Mouse (Mus musculus): ENCODE measurements around the gene Rpl9. TPM values are rescaled to one million over a fixed set of nuclear protein-coding genes. Genes with fewer than 3 reads are reported as not detected.

The Rpl9 gene
- polyA plus RNA-seq, 1 experiment, result 361 TPM

DNA sequence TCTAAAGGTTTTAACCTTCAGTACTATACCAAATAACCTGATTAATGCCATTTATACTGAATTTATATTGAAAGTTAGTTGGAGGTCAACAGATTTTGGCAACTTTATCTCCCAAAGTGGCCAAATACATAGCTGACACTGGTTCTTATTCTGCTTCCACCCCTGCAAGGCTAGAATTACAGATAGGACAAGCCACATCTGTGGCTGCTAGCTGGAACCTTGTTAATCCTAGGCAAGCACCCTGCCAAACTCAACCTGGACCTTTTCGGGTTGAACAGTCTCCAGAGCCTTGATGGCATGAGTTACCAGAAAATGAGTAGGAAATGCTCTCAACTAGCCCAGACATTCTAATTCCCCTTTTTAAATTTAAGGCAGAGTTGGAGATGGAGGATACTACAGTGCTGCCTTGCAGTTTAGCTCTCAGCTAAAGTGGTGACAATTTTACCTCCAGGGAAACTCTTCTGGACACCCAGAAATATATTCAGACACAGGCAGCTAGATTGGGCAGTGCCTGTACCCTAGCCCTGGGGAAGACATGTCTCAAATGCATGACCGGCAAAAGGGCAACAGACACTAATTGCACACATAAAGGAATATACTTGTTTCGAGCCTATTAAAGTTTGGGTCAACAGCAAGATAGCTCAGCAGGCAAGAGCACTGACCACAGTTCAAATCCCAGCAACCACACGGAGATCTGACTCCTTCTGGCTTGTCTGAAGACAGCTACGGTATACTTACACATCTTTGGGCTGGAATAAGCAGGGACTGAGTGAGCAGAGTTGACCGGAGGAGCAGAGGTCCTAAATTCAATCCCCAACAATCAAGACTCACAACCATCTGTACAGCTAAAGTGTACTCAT is 4.0 kb downstream of the Rpl9 start:
- DNase-seq (ENCODE audit: low read depth, low spot score), result no peak
- 63% methylated on average over 6 of the region's 6 CpGs for WGBS

GRCm38 (mm10) chr5:65385704-65386103 is 5.5 kb downstream of the Rpl9 start:
- no peak for DNase-seq (ENCODE audit: low read depth, low spot score)
- WGBS, result 83% methylated on average over 2 of the region's 2 CpGs

- 86% methylated on average over 7 of the region's 7 CpGs for WGBS
These were observed 16.5 kb downstream of the Rpl9 start for GRCm38 (mm10) chr5:65374746-65375145.

DNA sequence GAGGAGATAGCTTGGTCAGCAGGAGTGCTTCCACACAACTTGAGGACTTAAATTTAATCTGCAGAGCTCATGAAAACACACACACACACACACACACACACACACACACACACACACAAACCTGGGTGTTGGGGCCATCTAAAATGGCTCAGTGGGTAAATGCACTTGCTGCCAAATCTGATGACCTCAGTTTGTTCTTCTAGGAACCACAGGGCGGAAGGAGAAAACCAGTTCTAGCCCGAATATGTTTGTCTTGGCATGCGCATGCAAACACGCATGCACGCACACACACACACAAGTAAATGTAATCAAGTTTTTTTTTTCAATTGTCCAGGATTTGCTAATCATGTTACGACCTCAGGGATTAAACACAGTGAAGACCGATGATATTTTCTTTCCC is 19.7 kb downstream of the Rpl9 start:
- 63% methylated on average over 7 of the region's 7 CpGs for WGBS
- no peak for DNase-seq (ENCODE audit: low read depth, low spot score)

More at GRCm38 (mm10) chr5:65374746-65375145, 16.5 kb downstream of the Rpl9 start:
- no peak for DNase-seq (ENCODE audit: low read depth, low spot score)

GRCm38 (mm10) chr5:65367837-65368236 is 23.4 kb downstream of the Rpl9 start:
- WGBS, result 55% methylated on average over 11 of the region's 11 CpGs
- DNase-seq (ENCODE audit: low read depth, low spot score), result no peak

DNA sequence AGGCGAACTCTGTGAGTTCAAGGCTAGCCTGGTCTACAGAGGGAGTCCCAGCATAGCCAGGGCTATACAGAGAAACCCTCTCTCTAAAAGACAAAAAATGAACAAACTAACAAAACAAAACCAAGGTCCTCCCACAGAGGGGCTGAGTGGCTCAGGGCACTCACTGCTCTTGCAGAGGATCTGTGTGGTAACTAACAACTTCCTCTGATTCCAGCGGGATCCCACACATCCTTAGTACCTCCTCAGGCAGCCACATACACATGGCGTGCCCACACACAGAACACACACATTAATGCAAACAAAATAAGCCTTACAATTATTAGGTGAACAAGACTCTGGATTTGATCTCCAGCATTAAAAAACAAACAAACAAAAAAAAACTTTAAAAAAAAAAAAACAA is 33.5 kb downstream of the Rpl9 start:
- WGBS, result 81% methylated on average over 3 of the region's 3 CpGs
- DNase-seq (ENCODE audit: low read depth, low spot score), result no peak

DNA sequence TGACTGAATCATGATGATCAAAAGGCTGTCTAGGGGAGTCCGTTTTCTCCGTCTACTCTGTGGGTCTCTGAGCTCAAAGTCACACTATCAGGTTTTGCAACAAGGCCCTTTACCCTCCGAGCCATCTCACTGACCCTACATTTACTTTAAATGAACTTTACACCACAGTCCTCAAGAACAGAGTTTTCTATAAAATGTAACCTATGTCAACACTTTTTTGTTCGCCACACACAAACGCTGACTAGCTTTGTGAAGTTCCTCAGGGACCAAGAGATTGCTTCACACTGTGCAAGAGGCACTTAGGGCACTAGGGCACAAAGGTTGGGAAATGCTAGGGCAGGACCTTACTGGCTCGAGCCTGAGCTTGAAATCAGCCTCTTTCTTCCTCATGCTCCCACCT is 34.4 kb downstream of the Rpl9 start:
- 56% methylated on average over 6 of the region's 6 CpGs for WGBS
- DNase-seq (ENCODE audit: low read depth, low spot score), result no peak

DNA sequence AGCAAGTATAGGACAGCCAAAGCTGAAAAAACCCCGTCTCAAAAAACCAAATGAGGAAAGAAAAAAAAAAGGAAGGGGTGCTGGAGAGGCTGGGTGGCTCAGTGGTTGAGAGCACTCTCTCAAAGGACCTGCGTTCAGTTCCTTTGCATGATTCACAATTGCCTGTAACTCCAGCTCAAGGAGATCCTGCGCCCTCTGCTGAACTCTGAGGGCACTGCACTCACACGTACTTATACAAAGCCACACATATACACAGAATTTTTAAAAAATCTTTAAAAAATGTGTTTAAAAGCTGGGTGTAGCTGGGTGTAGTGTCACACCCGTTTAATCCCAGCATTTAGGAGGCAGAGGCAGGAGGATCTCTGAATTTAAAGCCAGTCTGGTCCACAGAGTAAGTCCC is 36.3 kb downstream of the Rpl9 start:
- 78% methylated on average over 5 of the region's 5 CpGs for WGBS
- no peak for DNase-seq (ENCODE audit: low read depth, low spot score)

- no peak for DNase-seq (ENCODE audit: low read depth, low spot score)
- WGBS, result 19% methylated on average over 3 of the region's 3 CpGs
These were observed 37.1 kb downstream of the Rpl9 start for GRCm38 (mm10) chr5:65354097-65354496.

DNA sequence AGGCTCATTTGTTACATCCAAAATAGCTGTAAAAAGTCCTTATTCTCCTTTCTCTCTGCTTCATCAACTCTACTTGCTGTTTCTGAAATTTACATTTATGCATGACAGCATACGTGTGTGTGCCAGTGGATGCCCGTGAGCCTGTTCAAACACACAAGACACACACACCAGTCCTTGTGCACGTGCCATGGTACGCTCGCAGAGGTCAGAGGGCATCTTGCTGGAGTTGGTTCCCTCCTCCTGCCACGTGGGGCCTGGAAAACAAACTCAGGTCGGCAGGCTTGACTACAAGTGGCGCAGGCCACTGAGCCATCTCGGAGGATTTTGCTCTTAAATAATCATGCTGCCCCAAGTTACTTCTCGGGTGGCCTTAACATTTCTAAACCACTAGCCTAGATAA is 40.7 kb downstream of the Rpl9 start:
- 65% methylated on average over 10 of the region's 10 CpGs for WGBS
- no peak for DNase-seq (ENCODE audit: low read depth, low spot score)

DNA sequence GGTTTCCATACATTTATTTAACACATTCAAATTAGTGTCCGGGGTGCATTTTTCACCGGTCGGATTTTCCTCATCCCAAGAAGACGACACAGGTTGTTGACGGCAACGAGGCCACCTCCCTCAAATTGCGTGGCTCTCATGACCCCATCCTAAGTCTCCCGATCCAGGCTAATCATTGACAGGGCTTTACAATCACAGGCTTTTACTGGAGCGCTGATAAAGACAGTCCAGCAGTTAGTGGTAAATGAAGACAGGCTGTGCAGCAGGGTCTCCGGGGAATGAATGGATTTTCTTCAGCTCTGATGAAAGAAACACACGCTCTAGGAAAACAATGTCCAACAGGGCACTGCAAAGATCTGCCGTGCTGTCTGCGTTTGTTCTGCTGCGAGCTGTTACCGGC is 43.1 kb downstream of the Rpl9 start, which contains the start of gene Klb:
Gene Klb (plus strand): TSS at position 147 of the 400 bp plus-strand sequence.
- 26% methylated on average over 15 of the region's 15 CpGs for WGBS
- DNase-seq (ENCODE audit: low read depth, low spot score), result peak; percentile 78

DNA sequence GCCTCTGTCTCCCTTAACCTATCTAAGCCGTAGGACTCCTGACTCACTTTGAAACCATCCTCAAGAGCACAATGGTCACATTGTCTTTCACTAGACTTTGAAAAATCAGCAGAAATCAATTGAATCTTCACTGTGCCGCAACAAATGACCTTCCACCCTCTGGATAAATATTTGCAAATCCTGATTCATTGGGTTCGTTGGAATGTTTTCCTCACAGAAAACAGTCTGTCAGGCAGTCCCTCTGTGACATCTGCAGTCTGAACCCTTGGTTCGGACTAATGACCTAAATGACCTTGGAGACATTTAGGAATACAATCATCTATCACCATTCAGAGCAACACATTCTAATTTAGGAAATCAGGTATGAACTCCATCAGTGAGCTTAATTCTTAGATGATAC is 51.1 kb downstream of the Rpl9 start:
- 24% methylated on average over 4 of the region's 4 CpGs for WGBS
- no peak for DNase-seq (ENCODE audit: low read depth, low spot score)

DNA sequence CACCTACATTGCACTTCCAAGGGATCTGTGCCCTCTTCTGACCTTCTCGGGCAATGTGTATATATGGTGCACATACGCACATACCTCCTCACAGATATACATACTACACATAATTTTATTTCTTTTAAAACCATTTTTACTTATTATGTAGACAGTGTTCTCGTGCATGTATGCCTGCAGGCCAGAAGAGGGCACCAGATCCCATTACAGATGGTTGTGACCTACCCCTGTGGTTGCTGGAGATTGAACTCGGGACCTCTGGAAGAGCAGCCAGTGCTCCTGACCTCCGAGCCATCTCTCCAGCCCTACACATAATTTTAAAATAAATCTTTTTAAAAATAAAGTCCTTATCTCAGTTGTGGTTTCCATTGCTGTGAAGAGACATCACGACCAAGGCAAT is 52.9 kb downstream of the Rpl9 start:
- no peak for DNase-seq (ENCODE audit: low read depth, low spot score)

More for the DNA sequence above, 52.9 kb downstream of the Rpl9 start:
- 74% methylated on average over 6 of the region's 6 CpGs for WGBS

Other genes starting within 250 kb of the Rpl9 start
- 0.72 and 1.7 TPM in 2 replicates for gene Wdr19, start 191.7 kb downstream of the Rpl9 start, polyA plus RNA-seq (2012; rRNA removed)
- gene Rfc1, start 55.8 kb downstream of the Rpl9 start, polyA plus RNA-seq (2012; rRNA removed), result 12.0 and 13.6 TPM in 2 replicates
- gene Klb, start 43.1 kb downstream of the Rpl9 start, polyA plus RNA-seq (2012; rRNA removed), result 0.36 and 0.40 TPM in 2 replicates
- gene Lias, start 53 bp upstream of the Rpl9 start, polyA plus RNA-seq (2012; rRNA removed), result 13.4 and 17.8 TPM in 2 replicates
- gene Ugdh, start 44.5 kb upstream of the Rpl9 start, polyA plus RNA-seq (2012; rRNA removed), result 26.6 and 48.3 TPM in 2 replicates
- 0.62 TPM in 1 of 2 replicates, not detected in the other for gene Gm43552, start 101.4 kb upstream of the Rpl9 start, polyA plus RNA-seq (2012; rRNA removed)
- gene Smim14, start 145.7 kb upstream of the Rpl9 start, polyA plus RNA-seq (2012; rRNA removed), result 111 and 119 TPM in 2 replicates
- gene Ube2k, start 145.8 kb upstream of the Rpl9 start, polyA plus RNA-seq (2012; rRNA removed), result 19.3 and 22.7 TPM in 2 replicates